ENCODE assay signal across 8 mouse cellular contexts in the genomic region with DNA sequence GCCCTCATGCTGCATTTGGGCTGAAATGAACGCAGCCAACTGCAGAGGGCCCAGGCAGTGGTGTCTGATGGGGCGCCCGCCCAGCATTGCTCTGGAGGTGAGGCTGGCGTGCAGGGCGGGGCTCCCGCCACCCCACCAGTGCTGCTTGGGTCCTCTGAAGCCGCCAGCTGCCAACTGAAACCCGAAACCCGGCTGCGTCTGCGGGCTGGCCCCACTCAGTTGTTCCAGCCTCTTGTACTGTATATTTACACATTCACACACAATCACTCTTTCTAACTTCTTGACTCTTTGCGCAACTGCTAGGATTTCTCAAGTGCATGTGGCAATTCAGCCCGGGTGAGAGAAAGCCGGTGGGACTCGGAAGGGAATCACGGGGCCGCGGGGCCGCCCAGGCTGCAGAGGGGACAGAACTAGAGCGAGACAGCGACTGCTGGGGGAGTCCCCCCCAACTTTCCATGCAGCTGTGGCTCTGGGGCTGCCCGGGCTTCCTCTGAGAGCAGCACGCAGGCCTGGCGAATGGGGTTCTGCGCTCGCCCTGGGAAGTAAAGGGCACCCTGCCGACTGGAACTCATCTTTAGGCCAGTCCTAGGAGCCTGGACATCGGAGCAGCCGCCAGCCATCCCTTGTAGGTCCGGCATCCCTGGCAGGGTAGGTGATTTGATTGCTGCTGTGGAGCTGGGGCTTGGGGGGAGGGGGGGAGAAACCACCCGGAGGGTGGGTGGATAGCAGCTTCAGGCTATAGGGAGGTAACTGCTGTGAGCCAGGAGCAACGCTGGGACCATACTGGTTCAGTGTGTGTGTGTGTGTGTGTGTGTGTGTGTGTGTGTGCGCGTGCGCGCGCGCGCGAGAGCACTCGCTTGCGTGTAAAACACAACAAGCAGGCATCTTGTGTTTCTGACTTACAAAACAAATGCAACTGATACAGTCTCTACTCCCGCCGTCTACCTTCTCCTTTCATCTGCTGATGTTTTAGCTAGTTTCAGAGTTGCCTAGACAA. TPM values are rescaled to one million over a fixed set of nuclear protein-coding genes. Genes with fewer than 3 reads are reported as not detected.
DNase-seq lines count a peak whose midpoint lies in the region; ATAC-seq and TF ChIP-seq lines count a peak whose summit lies in the region.

Gene Arhgap24 (plus strand): TSS at position 177 of the 997 bp plus-strand sequence.

- H3K4me3 ChIP-seq in forebrain, postnatal 0 days (ENCODE audit: low read depth, low read length) = peak within 1 kb of the TSS; percentile 47

- H3K27me3 ChIP-seq in forebrain, postnatal 0 days (ENCODE audit: insufficient read depth, low read length) = no peaks in the 10 kb centered on the region

- H3K9me3 ChIP-seq in forebrain, postnatal 0 days (ENCODE audit: low read length) = no peaks in the 10 kb centered on the region

- ATAC-seq in forebrain, postnatal 0 days = peak; percentile 73

- intact Hi-C loops in heart, postnatal 36 days (cut with DNase I) = no loop called here

- peak within 1 kb of the TSS; percentile 98 for H3K4me2 ChIP-seq in forebrain, postnatal 0 days (ENCODE audit: low read depth)

- H3K36me3 ChIP-seq in forebrain, postnatal 0 days (ENCODE audit: insufficient read depth) = no peaks in the 10 kb centered on the region

- peak; percentile 27 for DNase-seq in CD4-positive helper T cell, adult 2 months (ENCODE audit: low read depth, low spot score)
- DNase-seq in adrenal gland, postnatal 14 days = peak; percentile 81
- peak; percentile 56 for DNase-seq in forebrain, postnatal 0 days
- peak; percentile 50 to 66 for DNase-seq in heart, postnatal 36 days
- peak; percentile 28 to 36 for DNase-seq in layer of hippocampus, postnatal 10 days (ENCODE audit: low spot score in 2 of 2)
- peak; percentile 84 for DNase-seq in lung, postnatal 14 days
- peak; percentile 36 for DNase-seq in ovary, postnatal 14 days (ENCODE audit: low spot score)
- DNase-seq in thymus, postnatal 25 days = peak; percentile 83

- WGBS in forebrain, postnatal 0 days = 3% methylated on average over 44 of the region's 44 CpGs

- TF ChIP-seq CTCF in forebrain, postnatal 0 days (IDR thresholded peaks at IDR 0.05; ENCODE audit: low read depth) = 0 out of 2 replicates have a peak, but pooled peaks have one; percentile 13

- H3K4me1 ChIP-seq in forebrain, postnatal 0 days (ENCODE audit: insufficient read depth) = peaks cover 7% of the 10 kb centered on the region; the same call in 1 of the 2 replicates

- no peak within 1 kb of the TSS; the same call in 1 of the 2 replicates for H3K27ac ChIP-seq in forebrain, postnatal 0 days (ENCODE audit: low read depth, low read length)

- peak within 1 kb of the TSS; percentile 53 for H3K9ac ChIP-seq in forebrain, postnatal 0 days

RNA-seq across cellular contexts. Expression of gene Arhgap24, which starts in this region (rescaled TPM):
- 13.4 and 14.8 TPM in 2 replicates for total RNA-seq in adrenal gland, postnatal 14 days (2021)
- 5.3 and 8.6 TPM in 2 replicates for total RNA-seq in forebrain, postnatal 0 days (2014; rRNA removed)
- 3.7 and 6.0 TPM in 2 replicates for polyA plus RNA-seq in forebrain, postnatal 0 days (2015; fragmentation: Nextera tagmentation; extraction: Ambion mirVana)
- 10 to 100 TPM; 17.2 to 33.0 TPM for total RNA-seq in heart, postnatal 36 days (2021)
- 1 to 10 TPM; 6.9 to 7.7 TPM for total RNA-seq in layer of hippocampus, postnatal 10 days (2021)

Comparison
In these comparisons a context has a peak if more than half of its experiments do, and no peak if none do; other contexts are left out.
1. DNase-seq: peak in every context shown above with its lines; median percentile 84 in lung, postnatal 14 days; 83 in thymus, postnatal 25 days; 81 in adrenal gland, postnatal 14 days; 58 in heart, postnatal 36 days; 56 in forebrain, postnatal 0 days; 36 in ovary, postnatal 14 days; 32 in layer of hippocampus, postnatal 10 days; 27 in CD4-positive helper T cell, adult 2 months.